Mouse (Mus musculus) cerebellum, adult 11 months (tissue): ENCODE data around the gene Tbc1d9.

Experiments used
- DNase-seq: peaks from one replicate; pipeline ENCODE4 v3.0.0; 2022

Tbc1d9 gene

DNA sequence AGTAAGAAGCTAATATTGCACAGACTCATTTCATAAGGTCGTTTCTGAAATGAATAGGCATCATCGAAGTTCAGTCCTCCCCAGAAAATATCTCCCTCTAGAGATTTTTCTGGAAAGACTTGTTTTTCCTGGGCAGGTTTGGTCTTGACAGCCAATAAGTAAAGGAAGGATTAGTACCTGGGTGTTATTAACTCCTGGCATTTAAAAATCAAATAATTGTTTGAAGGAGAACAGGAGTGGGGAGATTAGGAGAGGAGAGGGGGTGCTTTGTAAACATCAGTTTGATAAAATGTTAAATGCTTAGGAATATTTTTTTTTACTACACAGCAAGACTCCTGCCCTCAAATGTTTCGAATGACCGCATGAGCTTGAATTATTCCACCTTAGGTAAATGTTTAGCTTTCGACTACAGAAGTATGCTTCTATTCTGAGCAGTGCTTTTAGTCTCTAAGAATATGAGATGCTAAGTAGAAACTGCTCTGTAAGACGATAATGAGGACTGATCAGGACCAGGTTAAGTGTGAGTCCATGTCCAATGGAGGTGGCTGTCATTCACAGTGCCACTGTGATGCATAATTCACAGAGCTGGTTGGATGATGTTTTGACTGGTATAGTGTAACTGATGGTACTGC, 16.8 kb downstream of the Tbc1d9 start:
- DNase-seq, result no peak

DNA sequence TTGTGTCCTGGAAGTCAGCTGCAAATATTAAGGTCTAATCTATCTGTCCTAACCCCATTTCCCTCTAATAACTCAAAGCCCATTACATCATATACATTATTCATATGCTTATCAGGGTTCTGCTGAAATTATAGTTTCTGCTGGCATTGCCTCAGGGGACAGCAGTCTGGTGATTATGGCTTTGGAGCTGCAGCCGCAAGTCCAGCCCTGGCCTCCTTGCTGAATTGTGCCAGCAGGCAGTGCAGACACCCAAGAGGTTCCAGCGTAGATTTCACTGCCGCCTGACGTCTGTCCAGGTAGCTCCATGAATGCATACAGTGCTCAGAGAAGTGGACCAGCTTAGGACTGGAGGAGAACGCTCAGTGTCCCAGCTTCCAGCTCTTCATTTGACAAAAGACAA, 17.6 kb downstream of the Tbc1d9 start:
- DNase-seq, result no peak

GRCm38 (mm10) chr8:83186376-83186775, 21.2 kb downstream of the Tbc1d9 start:
- DNase-seq, result no peak

GRCm38 (mm10) chr8:83187363-83187962, 22.3 kb downstream of the Tbc1d9 start:
- DNase-seq, result no peak

DNA sequence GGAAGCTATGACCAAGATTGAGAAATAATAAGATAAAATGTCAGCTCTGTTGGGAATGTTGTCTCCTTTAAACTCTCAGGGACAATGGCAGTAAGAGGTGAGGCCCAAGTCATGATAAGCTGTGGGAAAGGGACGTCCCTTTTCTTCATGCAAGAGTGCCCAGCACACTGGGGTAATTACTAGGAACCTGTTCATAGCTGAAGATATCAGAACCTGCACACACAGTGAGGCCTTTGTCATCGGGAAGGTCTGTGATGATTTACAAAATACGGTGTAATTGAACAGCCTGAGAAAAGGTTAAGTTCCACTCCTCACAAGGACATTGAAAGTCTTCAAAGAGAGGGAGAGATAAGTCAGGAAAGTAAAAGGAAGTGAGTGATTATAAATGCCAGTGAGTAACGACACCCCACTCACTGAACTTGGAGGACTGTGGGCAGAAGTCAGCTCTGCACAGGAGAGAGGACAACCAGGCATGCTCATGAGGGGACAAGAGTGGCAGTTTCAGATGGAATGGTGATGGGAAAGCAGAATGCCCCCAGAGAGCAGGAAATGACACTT, 24.5 kb downstream of the Tbc1d9 start:
- DNase-seq, result no peak

DNA sequence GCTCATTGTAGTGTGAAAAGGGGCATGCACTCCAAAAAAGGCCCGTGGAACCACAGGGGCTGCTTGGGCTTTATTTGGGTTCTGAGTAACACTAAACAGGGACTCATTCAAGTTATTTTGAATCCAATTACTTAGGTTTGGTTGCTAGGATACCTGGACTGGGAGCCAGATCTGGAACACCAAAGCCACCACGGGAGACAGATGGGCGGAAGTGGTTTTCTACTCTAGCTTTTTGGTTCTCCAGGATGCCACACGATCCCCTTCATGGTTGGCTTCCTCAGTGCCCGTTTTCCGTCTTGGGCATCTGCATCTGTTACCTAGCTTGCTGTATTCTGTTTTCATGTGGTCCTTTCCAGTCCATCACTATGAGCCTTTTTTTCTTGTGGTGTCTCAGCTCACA, 30.9 kb downstream of the Tbc1d9 start:
- DNase-seq, result peak; percentile 63

DNA sequence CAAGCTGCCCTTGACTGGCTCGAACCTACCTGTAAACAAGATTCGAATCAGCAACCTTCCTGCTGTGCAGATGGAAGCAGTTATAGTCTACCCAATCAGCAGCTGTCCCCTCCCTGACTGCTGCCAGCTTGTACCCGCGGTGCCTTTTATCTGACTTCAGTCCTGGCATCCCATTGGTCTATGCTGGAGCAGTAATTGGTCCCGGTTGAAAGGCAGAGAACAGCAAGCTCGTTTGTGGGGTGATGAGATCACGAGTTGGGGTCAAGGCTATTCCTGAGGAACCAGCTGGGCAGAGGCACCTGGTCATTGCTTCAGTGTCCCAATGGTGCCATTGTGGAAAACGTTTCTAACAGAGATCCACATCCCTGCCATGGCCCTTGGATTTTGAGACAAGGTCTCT, 34.6 kb downstream of the Tbc1d9 start:
- DNase-seq, result no peak

GRCm38 (mm10) chr8:83200191-83201177, 35.3 kb downstream of the Tbc1d9 start:
- peak; percentile 76 for DNase-seq

DNA sequence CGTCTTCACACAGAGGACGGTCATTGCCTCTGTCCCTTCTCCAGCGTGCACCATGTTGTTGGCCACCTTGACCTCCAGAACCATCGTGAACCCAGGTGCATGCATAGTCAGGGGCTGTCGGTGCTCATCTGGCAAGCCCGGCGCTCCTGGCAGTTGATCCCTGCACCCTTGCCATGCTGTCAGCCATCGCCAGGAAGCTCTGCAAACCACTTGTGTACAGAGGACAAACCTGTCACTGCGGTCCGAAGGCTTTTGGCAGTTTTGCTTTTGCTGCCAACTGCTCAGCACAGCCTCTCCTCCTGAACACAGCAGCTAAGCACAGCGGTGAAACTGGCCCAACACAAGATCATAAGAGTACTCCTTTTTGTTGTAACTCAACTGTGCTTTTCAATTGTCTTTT, 37.8 kb downstream of the Tbc1d9 start:
- DNase-seq, result peak; percentile 65

- no peak for DNase-seq
Measured at GRCm38 (mm10) chr8:83205907-83206306, 40.8 kb downstream of the Tbc1d9 start.

DNA sequence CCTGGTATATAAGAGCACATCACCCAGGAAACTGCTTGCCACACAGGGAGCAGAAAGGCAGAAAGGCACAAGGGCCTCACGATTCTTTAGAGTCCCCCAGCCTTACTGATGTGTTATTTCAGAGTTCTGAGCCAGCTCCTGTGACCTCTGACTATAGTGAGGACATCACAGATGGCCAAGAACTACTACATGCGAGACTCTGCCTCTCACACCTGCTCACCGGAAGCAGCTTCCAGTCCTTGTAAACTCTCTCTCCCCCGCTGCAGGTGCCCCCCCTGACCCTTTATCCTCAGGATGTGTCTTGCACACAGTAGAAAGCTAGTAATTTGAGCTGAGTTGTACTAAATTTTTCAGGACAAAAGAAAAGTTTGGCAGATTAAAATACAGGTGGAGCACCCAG, 44.4 kb downstream of the Tbc1d9 start:
- DNase-seq, result no peak

- DNase-seq, result no peak
Measured at GRCm38 (mm10) chr8:83210676-83211075, 45.5 kb downstream of the Tbc1d9 start.

GRCm38 (mm10) chr8:83215065-83215464, 49.9 kb downstream of the Tbc1d9 start:
- no peak for DNase-seq

GRCm38 (mm10) chr8:83216520-83216919, 51.4 kb downstream of the Tbc1d9 start:
- no peak for DNase-seq

DNA sequence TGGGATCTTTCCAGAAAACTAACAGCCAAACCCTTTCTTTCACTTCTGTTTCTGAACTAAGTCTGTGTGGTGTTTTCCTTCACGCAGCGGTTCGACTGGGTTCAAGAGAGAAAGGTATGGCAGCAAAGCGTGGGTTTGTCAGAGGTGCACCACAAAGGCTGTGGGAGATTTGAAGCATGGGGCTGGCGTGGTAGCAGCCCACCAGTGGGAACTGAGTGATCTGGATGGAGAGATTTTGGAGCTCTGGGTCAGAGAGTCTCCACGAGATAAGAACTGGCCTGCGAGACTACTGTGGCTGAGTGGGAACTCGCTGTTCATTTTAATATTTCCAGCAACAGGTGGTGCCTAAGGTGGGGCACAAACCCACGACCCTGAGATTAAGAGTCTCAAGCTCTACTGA, 52.0 kb downstream of the Tbc1d9 start:
- no peak for DNase-seq

DNA sequence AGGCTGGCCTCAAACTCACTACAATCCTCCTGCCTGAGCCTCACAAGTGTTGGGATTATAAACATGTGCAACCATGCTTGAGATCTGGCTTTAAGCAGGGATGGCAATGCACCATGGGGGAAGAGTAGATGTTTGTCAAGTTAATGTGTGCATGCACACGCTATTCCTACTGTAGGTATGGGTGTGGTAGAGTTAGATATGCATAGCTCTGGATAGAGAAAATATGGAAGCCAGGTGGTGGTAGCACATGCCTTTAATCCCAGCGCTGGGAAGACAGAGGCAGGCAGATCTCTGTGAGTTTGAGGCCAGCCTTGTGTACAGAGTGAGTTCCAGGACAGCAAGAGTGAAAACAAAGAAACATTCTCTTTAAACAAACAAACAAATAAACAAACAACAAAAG, 52.7 kb downstream of the Tbc1d9 start:
- no peak for DNase-seq

GRCm38 (mm10) chr8:83219392-83219791, 54.2 kb downstream of the Tbc1d9 start:
- peak; percentile 86 for DNase-seq

GRCm38 (mm10) chr8:83220746-83221145, 55.6 kb downstream of the Tbc1d9 start:
- DNase-seq, result no peak

DNA sequence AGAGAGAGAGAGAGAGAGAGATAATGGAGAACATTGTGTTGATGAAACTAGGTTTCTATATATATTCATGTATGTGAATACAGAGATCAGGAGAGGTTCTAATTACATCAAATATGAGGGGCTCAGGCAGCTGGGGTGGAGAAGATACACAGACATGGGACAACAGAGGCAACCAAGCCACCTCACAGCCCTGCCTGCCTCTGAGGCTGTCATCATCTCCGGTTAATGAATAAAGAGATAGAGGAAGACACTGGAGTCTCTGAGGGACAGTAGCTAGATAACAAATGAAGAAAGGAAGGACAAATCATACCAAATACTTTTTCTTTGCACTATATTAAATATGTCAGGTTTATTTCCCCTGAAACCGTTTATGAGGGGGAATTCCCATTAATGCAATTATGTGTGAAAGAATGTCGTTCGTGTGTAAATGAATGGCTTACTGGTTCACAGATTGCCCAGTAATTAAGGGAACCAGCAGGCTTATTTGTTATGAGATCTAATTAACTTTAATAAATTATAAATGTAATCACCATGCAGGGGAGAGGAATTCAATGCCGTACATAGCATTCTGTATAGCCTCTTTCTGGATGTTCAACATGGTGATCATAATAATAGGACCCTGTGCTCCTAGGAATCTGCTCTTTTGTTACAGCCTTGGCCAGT, 59.7 kb downstream of the Tbc1d9 start:
- DNase-seq, result no peak

GRCm38 (mm10) chr8:83225598-83225997, 60.4 kb downstream of the Tbc1d9 start:
- no peak for DNase-seq

DNA sequence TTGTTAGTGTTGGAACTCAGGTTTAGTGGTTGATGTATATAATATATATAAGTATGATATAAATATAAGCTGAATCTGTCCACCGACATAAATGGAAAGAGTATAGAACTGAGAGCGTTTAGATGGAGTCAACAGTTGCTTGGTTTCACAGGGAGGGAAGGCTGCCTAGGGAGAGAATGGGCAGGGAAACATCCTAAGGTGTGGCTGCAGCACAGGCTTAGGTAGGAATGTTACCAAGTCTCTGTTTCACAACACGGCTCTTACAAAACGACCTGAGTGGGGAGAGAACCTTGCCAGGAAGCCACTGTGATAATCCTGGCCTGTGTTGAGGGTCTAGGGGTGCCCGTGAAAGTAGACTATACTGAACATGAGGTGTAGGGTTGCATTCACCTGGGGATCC, 62.2 kb downstream of the Tbc1d9 start:
- no peak for DNase-seq

- DNase-seq, result no peak
Measured at GRCm38 (mm10) chr8:83233099-83233498, 67.9 kb downstream of the Tbc1d9 start.

- no peak for DNase-seq
Measured at GRCm38 (mm10) chr8:83239341-83239740, 74.2 kb downstream of the Tbc1d9 start.
